Mouse (Mus musculus) ovary, postnatal 10 days (tissue): ENCODE results near the gene Olfr316.
"Not testable (repeated sequence)": the region's sequence is repeated elsewhere in the genome, so short reads cannot be mapped to it uniquely, and the experiment has no call there.

ENCODE experiments used
- DNase-seq: peaks from one replicate; pipeline ENCODE4 v3.0.0; 2022; ENCODE audit warnings: low spot score

The Olfr316 gene

DNA sequence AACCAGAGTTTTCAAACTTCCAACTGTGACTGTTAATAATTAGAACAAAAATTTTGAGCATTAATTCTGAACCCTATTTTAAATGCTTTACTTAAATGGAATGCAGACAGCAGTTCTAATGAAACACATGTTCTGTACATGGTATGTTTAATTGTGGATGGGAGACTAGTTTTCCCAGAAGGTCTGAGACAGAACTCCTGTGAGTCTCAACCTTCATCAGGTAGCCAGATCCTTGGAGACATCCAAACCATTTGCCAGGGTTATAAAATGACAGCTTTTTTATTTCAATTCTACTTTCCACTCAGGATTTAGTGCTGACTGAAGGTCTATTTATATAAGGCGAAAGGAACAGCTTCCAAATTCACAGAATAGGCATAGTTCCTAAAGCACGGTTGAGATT is at the start of gene Olfr316:
Gene Olfr316 (plus strand): TSS at position 301 of the 400 bp plus-strand sequence.
- no peak for DNase-seq

DNA sequence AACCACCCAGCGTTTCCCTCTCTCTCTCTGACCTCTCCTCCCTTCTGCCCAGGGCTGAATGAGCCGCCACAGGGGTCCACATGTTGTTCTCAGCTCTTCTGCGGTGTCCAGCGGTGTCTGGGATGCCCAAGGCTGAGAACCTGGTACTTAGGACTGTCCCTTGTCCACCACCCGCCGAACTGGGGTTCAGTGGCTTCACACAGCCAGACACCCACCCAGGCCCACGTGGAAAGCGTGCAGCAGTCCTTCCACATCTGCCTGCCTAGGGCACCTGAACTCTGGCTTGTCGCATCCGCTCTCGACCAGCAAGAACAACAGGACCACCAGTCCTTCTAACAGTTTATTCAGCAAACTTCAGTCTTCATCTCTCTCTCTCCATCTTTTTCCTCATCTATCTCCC is 43.4 kb upstream of the Olfr316 start:
- DNase-seq = no peak

DNA sequence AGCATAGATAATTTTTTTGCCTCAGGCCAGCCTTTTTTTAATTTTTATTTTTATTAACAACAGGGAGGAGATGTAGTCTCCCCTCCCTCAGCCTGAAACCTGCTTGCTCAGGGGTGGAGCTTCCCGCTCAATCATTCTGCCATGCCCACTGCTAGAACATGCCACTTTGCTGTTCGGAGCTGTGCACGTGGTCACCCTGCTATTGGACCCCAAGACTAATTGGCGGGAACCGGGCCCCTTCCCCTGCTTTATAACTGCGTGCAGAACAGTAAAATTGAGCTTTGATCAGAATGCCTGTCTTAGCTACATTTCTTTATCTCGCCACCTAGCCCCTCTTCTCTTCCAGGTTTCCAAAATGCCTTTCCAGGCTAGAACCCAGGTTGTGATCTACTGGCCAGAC is 34.8 kb upstream of the Olfr316 start:
- DNase-seq = not testable (repeated sequence)

DNA sequence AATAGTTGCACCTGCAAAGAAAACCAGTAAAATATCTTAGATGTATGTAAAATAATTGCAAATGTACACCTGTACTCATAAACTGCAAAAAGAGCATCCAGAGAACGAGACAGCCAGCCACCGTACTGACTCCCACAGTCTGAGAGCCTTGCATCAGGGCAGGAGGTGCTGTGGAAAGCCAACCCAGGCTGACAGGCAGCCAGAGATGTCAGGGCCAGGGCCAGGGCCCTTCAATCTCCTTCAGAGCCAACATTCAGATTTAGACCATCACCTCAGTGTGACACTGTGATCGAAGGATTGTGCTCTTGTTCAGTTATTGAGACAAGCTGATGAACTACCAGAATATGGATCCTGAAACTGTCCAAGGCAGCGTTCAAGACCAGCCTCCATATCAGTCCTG is 32.8 kb upstream of the Olfr316 start:
- DNase-seq = no peak

DNA sequence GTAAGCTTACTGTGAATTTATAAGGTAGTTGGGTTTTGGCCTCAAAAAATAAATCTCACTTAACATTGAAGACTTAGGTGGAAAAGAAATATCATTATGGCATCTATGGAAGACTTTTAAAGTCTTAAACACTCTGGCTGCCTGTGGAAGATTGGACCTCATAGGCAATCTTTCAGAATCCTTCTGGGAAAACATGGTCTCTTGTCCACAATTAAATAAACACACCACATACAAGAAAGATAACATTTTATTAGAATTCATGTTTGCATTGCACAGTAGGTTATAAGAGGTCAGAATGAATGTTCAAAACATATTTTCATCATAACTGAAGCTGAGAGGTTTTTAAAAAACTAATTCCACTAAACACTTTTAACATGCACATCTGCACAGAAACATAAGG is 28.6 kb upstream of the Olfr316 start, which contains the start of gene Olfr318:
Gene Olfr318 (minus strand): TSS at position 101 of the 400 bp plus-strand sequence.
- no peak for DNase-seq

DNA sequence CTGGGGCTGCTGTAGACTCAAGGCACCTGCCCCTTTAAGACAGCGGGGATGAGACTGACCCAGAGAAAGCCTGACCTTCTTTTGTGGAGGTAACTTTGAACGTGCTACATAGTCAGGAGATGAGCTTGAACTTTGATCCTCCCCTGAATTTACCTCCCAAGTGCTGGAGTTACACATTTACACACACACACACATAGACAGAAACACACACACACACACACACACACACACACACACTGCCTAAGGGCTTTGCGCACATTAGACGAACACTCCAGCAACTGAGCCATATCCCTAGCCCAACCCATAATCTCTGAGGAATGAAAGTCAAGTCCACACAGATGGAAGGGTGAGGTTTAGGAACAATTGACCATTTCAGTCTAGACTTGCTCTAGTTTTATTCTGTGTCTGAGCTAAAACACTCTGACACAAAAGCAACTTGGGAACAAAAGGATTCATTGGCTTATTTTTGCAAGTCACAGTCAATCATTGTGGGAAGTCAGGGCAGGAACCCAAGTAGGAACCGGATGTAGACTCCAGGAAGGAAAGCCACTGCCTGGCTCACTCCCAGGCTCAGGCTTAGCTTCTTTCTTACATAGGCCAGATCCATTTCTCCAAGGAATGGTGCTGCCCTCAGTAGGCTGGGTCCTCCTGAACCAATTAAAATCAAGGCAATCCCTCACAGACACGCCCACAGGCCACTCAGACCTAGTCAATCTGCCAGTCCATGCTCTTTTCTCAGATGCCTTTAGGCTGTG is 24.5 kb upstream of the Olfr316 start:
- DNase-seq = not testable (repeated sequence)

- DNase-seq = no peak
Measured at GRCm38 (mm10) chr11:58733372-58733771, 19.2 kb upstream of the Olfr316 start.

DNA sequence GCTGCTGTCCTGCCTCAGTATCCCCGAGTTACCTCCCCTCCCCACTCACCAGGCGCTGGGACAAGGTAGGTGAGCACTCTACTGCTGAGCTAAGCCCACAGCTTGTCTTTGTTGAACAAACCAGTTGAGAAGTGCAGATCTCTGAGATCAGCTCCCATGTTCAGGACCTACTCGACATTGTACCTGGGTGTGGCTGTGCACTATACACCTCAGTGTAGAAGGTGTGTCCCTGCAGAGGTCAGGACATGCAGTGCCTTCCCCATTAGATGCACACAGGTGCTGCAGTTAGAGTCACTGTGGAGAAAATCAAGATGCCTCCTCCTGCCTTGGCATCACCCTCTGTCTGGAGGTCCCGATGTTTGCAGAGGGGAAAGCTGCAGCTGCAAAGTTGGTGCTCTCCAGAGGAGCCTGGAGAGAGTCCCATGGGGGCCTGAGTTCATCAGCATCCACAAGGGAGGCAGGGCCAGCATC is 13.7 kb upstream of the Olfr316 start, which contains the start of gene Olfr317:
Gene Olfr317 (minus strand): TSS at position 421 of the 471 bp plus-strand sequence.
- no peak for DNase-seq

- DNase-seq = not testable (repeated sequence)
Measured at GRCm38 (mm10) chr11:58751096-58751495, 1.4 kb upstream of the Olfr316 start.

- DNase-seq = no peak
Measured at GRCm38 (mm10) chr11:58772888-58773287, 20.4 kb downstream of the Olfr316 start, which contains the start of gene Olfr315. Gene Olfr315, plus strand, starts transcription at chr11:58773188.

GRCm38 (mm10) chr11:58782480-58783089 is 30.1 kb downstream of the Olfr316 start, which contains the start of gene Olfr314:
Gene Olfr314, plus strand, starts transcription at chr11:58782952.
- no peak for DNase-seq

DNA sequence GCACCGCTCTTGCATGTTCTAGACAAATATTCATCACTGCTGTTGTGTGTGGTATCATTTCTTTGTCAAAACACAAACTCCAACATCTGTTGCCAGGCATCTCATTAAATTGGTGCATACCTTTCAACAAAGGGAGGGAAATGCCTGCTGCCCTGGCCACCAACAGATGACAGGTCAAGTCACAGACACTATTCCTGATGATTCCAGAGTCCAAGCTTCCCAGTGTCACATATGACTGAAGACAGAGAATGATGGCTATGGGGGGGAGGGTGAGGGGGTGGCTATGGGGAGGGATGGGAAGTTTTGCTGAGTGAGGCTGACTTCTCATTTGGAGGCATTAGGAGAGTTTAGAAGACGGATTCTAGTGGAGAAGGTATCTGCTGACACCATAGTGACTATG is 31.6 kb downstream of the Olfr316 start:
- DNase-seq = no peak

GRCm38 (mm10) chr11:58787651-58788050 is 35.1 kb downstream of the Olfr316 start:
- DNase-seq = no peak

DNA sequence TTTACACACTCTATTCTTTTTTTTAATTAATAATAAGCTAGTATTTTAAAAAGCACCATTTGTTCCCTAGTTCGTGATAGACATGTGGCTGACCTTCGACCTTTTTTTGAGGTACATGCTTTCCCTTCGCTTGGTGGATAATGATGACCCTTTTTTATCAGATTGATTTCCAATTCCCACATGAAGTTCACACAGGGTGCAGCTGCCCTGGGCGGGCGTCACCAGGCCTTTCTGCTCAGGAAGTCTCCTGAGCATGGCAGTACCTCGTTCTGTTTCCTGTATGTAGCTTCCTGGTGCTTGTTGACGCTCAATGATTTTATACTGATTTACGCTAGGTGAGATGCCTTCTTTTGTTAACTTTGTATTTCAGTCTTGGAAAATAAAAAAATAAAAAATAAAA is 35.8 kb downstream of the Olfr316 start:
- DNase-seq = no peak

GRCm38 (mm10) chr11:58789532-58789931 is 37.0 kb downstream of the Olfr316 start:
- DNase-seq = no peak

GRCm38 (mm10) chr11:58790053-58790452 is 37.5 kb downstream of the Olfr316 start:
- no peak for DNase-seq

DNA sequence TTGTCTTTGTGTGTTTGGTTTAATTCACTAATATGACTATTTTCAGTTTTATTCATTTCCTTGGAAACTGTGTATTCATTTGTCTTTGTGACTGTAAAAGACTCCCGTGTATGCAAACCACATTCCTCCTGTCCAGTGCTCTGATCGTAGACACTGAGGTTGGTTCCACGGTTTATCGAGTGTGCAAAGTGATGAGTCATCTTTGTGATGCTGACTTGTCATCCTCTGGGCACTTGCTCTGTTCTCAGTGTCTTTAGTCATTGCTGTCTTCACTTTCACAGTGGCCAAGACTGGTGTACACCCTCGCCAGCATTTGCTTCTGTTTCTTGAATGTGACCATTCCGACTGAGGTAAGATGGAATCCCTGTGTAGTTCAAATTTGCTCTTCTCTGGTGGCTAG is 38.1 kb downstream of the Olfr316 start:
- DNase-seq = no peak

DNA sequence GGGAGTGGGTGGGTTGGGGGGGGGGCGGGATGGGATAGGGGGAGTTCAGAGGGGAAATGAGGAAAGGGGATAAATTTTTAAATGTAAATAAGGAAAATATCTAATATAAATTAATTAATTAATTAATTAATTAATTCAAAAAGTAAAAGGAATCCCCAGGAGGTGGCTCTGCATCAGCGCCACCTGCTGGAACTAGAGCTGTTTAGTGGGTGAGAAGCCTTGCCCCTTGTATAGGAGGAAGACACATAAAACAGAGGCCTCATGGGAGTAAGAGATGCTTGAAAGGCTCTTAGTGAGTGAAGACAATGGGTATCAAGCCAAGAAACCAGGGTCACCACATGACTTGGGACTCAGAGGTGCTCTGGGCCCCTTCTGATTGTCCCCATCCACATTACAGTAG is 43.3 kb downstream of the Olfr316 start:
- DNase-seq = no peak

GRCm38 (mm10) chr11:58796850-58797249 is 44.3 kb downstream of the Olfr316 start:
- DNase-seq = no peak

- DNase-seq = no peak
Measured at GRCm38 (mm10) chr11:58799747-58800146, 47.2 kb downstream of the Olfr316 start.

- no peak for DNase-seq
Measured at GRCm38 (mm10) chr11:58801558-58802228, 49.2 kb downstream of the Olfr316 start, which contains the start of gene Fam183b. Gene Fam183b, minus strand, starts transcription at chr11:58801960.

DNA sequence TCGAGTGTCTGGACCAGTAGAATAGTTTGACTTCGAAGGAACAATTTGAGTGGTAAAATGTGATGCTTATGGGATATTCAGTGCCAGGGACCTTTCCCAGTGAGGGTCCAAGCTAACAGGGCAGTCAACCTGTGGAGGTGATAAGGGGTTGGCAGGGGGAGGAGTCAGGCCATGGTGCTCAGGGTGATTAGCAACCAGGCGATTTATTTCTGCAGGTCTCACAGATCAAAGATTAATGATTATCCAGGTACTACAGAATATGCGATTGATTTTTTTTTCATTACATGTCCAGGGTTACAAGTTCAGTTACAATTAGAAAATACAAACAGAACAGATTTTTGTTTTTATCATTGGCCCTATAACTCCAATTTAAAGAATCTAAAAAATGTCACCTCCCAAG is 51.3 kb downstream of the Olfr316 start:
- no peak for DNase-seq

DNA sequence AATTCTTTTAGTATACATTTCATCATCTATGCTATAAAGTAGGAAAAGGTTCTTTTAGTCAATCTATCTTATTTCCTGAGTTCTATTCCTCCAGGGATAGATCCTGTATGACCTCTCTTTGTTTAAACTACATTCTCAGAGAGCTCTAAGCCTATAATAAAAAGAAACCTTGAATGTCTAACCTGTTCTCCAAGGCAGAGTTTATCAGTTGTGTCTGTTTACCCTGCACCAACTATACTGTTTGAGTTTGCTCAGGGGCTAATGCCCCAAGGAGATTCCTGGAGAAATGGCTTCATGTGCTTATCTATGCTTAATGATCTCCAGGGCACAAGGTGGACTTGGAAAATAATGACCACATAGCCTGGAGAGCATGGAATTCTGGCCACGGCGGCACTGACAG is 51.9 kb downstream of the Olfr316 start:
- DNase-seq = no peak
